Mouse (Mus musculus): ENCODE results near the gene BC005624. TPM values are rescaled to one million over a fixed set of nuclear protein-coding genes. Genes with fewer than 3 reads are reported as not detected.

BC005624 gene
- polyA plus RNA-seq, 1 experiment from 2014 or later, result 54.0 TPM

DNA sequence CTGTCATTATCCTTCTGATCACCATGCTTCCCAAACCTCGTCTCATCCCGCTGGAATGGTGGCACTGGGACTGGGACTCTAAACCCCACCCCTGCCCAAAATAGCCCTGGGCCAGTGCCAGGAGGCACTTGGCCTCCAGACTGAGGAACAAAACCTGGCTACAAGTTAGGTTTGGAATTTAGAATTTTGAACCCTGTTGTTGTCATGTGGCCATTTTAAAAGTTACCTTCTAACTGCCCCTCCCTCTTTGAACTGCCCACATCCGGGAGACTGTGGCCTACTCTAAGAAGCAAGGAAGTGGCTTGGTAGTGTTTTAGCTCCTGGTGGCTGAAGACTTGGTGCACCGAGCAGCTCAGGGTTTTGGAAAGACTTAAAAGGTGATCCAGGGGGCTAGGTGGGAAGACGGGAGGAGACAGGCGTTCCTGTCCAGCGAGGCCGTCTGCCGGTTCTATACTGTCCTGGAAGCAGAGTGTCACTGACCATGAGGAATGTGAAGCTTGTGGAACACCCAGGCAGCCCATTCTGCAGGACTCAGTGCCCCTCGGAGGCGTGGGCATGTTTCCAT lies 13.5 kb upstream of the BC005624 start:
- Histone ChIP-seq H3K4me1 (ENCODE audit: control insufficient read depth, insufficient read depth, low read length) (no peaks in the 10 kb centered on the region), H3K4me2 (ENCODE audit: low read depth, low read length) (no peak overlapping the region), H3K4me3 (ENCODE audit: low read depth, low read length) (no peak overlapping the region), H3K27ac (replicated peaks; ENCODE audit: low read depth, low read length) (no peak overlapping the region), H3K9ac (replicated peaks; ENCODE audit: low read length) (no peak overlapping the region), H3K36me3 (replicated peaks; ENCODE audit: control insufficient read depth, insufficient read depth, low read depth, low read length) (no peaks in the 10 kb centered on the region), H3K27me3 (ENCODE audit: control insufficient read depth, insufficient read depth, low read length) (no peaks in the 10 kb centered on the region), H3K9me3 (replicated peaks; ENCODE audit: control insufficient read depth, low read length) (no peaks in the 10 kb centered on the region)
- DNase-seq (ENCODE audit: low spot score), result no peak
- ATAC-seq (replicated peaks; ENCODE audit: insufficient number of reproducible peaks, low FRiP score, low TSS enrichment, low read depth), result no peak
- whole genome bisulfite sequencing, result 75% methylated on average over 11 of the region's 11 CpGs

DNA sequence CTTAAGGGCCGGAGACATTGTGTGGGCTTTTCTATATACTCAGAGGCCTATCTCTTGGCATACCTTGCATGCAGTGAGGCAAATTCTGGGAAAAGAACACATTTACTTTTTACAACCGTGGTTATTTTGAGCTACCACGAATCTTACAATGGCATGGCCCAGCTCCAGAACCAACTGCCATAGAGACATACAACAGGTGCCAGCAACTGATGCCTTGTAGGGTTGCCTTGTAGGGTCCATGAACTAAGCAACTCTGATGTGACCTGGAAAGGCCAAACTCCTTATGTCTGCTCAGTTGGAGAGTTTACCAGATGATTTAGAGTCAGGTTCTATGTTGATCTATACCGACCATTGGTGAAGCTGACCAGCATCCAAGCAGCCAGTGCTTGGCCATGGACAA lies 12.9 kb upstream of the BC005624 start:
- ATAC-seq (replicated peaks; ENCODE audit: insufficient number of reproducible peaks, low FRiP score, low TSS enrichment, low read depth), result no peak
- no peak overlapping the region for H3K9ac ChIP-seq (replicated peaks; ENCODE audit: low read length)
- no peak for DNase-seq (ENCODE audit: low spot score)
- H3K27me3 ChIP-seq (ENCODE audit: control insufficient read depth, insufficient read depth, low read length), result no peaks in the 10 kb centered on the region
- H3K36me3 ChIP-seq (replicated peaks; ENCODE audit: control insufficient read depth, insufficient read depth, low read depth, low read length), result no peaks in the 10 kb centered on the region
- H3K9me3 ChIP-seq (replicated peaks; ENCODE audit: control insufficient read depth, low read length), result no peaks in the 10 kb centered on the region
- no peaks in the 10 kb centered on the region for H3K4me1 ChIP-seq (ENCODE audit: control insufficient read depth, insufficient read depth, low read length)
- no peak overlapping the region for H3K4me3 ChIP-seq (ENCODE audit: low read depth, low read length)
- no peak overlapping the region for H3K27ac ChIP-seq (replicated peaks; ENCODE audit: low read depth, low read length)
- WGBS, result 97% methylated on average over 4 of the region's 4 CpGs
- no peak overlapping the region for H3K4me2 ChIP-seq (ENCODE audit: low read depth, low read length)

DNA sequence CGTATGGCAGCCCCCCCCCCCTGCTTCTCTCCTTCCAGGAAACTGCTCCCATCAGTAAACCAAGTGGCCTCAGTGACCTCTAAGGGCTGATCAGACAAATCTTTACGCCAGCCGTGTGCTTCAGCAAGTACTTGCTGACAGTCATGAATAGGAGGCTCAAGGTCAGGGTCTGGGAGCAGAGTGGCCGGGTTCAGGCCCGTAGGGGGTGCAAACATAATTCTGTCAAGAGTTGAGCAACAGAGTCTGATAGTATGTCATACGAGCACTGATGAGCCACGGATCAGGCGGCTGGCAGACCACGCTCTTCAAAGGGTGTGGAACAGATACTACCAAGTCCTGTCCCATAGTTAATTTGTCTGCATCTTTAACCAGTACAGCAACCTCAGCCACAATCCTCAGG lies 8.2 kb upstream of the BC005624 start:
- ATAC-seq (replicated peaks; ENCODE audit: insufficient number of reproducible peaks, low FRiP score, low TSS enrichment, low read depth) (no peak), DNase-seq (ENCODE audit: low spot score) (no peak)
- no peak overlapping the region for H3K9ac ChIP-seq (replicated peaks; ENCODE audit: low read length)
- 84% methylated on average over 9 of the region's 9 CpGs for WGBS
- no peaks in the 10 kb centered on the region for H3K9me3 ChIP-seq (replicated peaks; ENCODE audit: control insufficient read depth, low read length)
- no peaks in the 10 kb centered on the region for H3K4me1 ChIP-seq (ENCODE audit: control insufficient read depth, insufficient read depth, low read length)
- no peak overlapping the region for H3K27ac ChIP-seq (replicated peaks; ENCODE audit: low read depth, low read length)
- no peak overlapping the region for H3K4me3 ChIP-seq (ENCODE audit: low read depth, low read length)
- no peak overlapping the region for H3K4me2 ChIP-seq (ENCODE audit: low read depth, low read length)
- H3K36me3 ChIP-seq (replicated peaks; ENCODE audit: control insufficient read depth, insufficient read depth, low read depth, low read length), result no peaks in the 10 kb centered on the region
- H3K27me3 ChIP-seq (ENCODE audit: control insufficient read depth, insufficient read depth, low read length), result no peaks in the 10 kb centered on the region

DNA sequence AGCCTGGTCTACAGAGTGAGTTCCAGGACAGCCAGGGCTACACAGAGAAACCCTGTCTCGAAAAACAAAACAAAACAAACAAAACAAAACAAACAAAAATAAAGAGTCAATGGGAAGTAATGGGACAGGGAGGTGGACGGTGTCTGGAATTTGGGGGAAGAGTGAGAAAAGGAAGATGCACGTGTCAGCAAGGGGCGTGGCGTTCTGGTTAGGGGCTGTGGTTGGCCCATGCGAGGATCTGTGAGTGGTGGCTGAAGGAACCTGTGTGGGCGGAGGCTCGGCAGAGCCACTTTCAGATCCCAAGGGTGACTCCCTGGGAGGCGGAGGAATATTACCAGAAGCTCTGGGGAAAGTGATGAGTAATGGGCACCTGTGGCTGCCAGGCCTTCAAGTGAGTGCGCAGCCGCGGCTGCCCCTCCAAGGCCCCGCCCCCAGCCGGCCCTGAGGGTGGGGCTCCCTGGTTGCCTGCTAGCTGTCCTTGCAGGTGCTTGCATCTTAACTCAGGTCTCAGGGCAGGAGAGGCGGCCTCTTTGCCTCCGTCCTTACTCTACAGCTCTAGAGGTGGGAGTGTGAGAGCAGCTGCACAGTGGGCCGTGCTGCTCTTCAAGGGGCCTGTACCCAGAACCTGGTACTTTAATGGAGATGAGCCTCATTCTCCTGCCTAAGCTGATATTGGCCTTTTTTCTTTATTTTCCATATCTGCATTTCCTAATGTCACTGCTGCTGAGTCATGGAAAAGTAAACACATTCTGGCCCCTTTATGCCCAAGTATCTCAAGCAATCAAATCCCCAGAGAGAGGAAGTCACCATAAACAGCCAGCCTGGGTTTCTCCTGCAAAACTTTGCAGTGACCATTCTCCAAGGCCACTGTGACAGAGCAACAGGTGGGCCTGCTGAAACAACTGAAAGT lies 3.4 kb upstream of the BC005624 start:
- 19% methylated on average over 17 of the region's 17 CpGs for WGBS
- no peak overlapping the region for H3K9ac ChIP-seq (replicated peaks; ENCODE audit: low read length)
- H3K4me3 ChIP-seq (ENCODE audit: low read depth, low read length), result no peak overlapping the region
- peak; percentile 23 for DNase-seq (ENCODE audit: low spot score)
- H3K36me3 ChIP-seq (replicated peaks; ENCODE audit: control insufficient read depth, insufficient read depth, low read depth, low read length), result no peaks in the 10 kb centered on the region
- no peak overlapping the region for H3K4me2 ChIP-seq (ENCODE audit: low read depth, low read length)
- no peaks in the 10 kb centered on the region for H3K27me3 ChIP-seq (ENCODE audit: control insufficient read depth, insufficient read depth, low read length)
- no peaks in the 10 kb centered on the region for H3K9me3 ChIP-seq (replicated peaks; ENCODE audit: control insufficient read depth, low read length)
- no peak for ATAC-seq (replicated peaks; ENCODE audit: insufficient number of reproducible peaks, low FRiP score, low TSS enrichment, low read depth)
- H3K27ac ChIP-seq (replicated peaks; ENCODE audit: low read depth, low read length), result no peak overlapping the region
- no peaks in the 10 kb centered on the region for H3K4me1 ChIP-seq (ENCODE audit: control insufficient read depth, insufficient read depth, low read length)

DNA sequence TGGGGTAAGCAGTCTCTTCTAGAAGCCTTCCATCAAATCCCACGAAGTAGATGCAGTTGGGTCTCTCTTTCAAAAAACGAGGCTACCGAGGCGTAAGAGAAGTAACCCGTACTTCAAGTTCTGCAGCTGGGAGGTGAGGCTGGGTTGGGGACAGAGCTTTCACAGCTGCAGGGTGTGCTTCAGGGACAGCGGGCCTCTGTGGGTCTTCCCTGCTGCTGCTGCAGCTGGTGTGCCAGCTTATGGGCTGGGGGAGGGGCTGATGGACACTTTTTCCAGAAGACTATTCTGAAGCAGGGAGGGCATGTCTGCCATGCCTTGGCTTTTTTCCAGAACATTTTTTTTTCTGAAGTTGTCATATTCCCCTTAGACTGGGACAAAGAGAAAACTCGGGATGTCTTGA lies 1.0 kb upstream of the BC005624 start:
- Histone ChIP-seq H3K4me2 (ENCODE audit: low read depth, low read length) (peak overlapping the region; percentile 67), H3K4me1 (ENCODE audit: control insufficient read depth, insufficient read depth, low read length) (no peaks in the 10 kb centered on the region), H3K4me3 (ENCODE audit: low read depth, low read length) (peak overlapping the region; percentile 67), H3K36me3 (replicated peaks; ENCODE audit: control insufficient read depth, insufficient read depth, low read depth, low read length) (no peaks in the 10 kb centered on the region), H3K9ac (replicated peaks; ENCODE audit: low read length) (peak overlapping the region; percentile 50), H3K9me3 (replicated peaks; ENCODE audit: control insufficient read depth, low read length) (no peaks in the 10 kb centered on the region), H3K27me3 (ENCODE audit: control insufficient read depth, insufficient read depth, low read length) (no peaks in the 10 kb centered on the region), H3K27ac (replicated peaks; ENCODE audit: low read depth, low read length) (no peak overlapping the region)
- ATAC-seq (replicated peaks; ENCODE audit: insufficient number of reproducible peaks, low FRiP score, low TSS enrichment, low read depth) (no peak), DNase-seq (ENCODE audit: low spot score) (no peak)
- WGBS, result 47% methylated on average over 7 of the region's 7 CpGs

DNA sequence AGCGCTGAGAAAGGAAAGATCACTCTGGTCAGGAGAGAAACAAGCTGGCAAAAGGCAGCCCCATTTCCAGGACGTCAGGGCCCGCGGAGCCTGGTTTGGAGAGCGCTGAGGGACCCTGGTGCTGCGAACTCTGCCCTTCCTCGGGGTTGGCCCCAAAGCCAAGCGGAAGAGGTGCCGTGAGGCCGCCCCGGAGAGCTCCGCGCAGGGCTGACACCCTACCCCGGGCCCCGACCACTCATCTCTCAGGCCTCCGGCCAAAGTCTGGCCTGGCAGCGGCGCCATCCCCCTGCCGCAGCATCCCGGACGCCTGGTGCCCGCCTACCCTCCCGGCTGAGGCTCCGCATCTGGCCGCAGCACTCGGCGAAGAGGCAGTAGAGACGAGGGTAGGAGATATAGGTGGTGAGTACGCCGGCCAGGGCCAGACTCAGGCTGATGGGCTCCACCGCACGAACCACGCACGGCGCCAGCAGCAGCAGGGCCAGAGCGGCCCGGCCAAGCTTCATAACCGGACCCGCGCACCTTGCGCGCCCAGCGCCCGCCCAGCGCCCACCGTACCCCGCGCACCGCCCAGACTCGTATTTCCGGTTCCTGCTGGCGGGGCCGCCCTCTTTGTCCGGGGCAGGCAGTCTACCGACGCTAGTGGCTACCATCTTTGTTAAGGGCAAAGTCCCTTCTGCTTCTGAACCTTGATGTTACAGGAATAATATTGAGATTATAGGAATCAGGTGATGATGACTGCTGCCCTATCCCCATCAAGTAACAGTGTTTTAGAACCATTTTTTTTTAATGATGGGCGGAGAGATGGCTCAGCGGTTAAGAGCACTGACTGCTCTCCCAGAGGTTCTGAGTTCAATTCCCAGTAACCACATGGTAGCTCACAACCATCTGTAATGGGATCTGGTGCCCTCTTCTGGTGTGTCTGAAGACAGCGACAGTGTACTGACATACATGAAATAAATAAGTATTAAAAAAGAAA lies 14.4 kb downstream of the BC005624 start, which contains the start of gene Tor1a:
Gene Tor1a (minus strand): TSS at position 582 of the 976 bp plus-strand sequence.
- H3K36me3 ChIP-seq (replicated peaks; ENCODE audit: control insufficient read depth, insufficient read depth, low read depth, low read length), result peaks cover 7% of the 10 kb centered on the region
- peak within 1 kb of the TSS; percentile 93 for H3K9ac ChIP-seq (replicated peaks; ENCODE audit: low read length)
- peak; percentile 94 for ATAC-seq (replicated peaks; ENCODE audit: insufficient number of reproducible peaks, low FRiP score, low TSS enrichment, low read depth)

DNA sequence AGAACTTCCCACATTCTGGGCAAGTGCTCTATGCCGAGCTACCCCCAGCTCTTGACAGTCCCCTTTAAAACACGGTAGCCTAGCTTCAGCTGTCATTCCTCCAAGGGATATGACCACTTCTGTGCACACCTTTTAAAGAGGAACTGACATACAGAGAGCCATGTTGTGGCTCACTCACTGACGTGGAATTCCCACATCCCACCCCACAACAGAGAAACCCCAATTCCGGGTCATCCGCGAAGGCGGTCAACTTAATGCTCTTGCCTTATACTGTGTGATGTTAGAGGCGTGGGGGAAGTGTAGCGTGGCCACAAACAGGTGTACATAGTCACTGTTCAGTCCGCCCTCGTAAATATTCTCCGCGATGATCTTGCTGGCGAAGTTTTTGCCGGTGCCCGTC lies 15.2 kb downstream of the BC005624 start:
- H3K27ac ChIP-seq (replicated peaks; ENCODE audit: low read depth, low read length), result no peak overlapping the region
- WGBS, result 26% methylated on average over 16 of the region's 16 CpGs
- DNase-seq (ENCODE audit: low spot score), result no peak
- peak overlapping the region; percentile 93 for H3K9ac ChIP-seq (replicated peaks; ENCODE audit: low read length)
- H3K4me2 ChIP-seq (ENCODE audit: low read depth, low read length), result peak overlapping the region; percentile 84
- peaks cover 2% of the 10 kb centered on the region; the same call in 1 of the 2 replicates for H3K4me1 ChIP-seq (ENCODE audit: control insufficient read depth, insufficient read depth, low read length)
- no peaks in the 10 kb centered on the region for H3K9me3 ChIP-seq (replicated peaks; ENCODE audit: control insufficient read depth, low read length)
- peak overlapping the region; percentile 95 for H3K4me3 ChIP-seq (ENCODE audit: low read depth, low read length)
- H3K27me3 ChIP-seq (ENCODE audit: control insufficient read depth, insufficient read depth, low read length), result no peaks in the 10 kb centered on the region
- ATAC-seq (replicated peaks; ENCODE audit: insufficient number of reproducible peaks, low FRiP score, low TSS enrichment, low read depth), result no peak
- peaks cover 14% of the 10 kb centered on the region for H3K36me3 ChIP-seq (replicated peaks; ENCODE audit: control insufficient read depth, insufficient read depth, low read depth, low read length)

More for the DNA sequence above, 14.4 kb downstream of the BC005624 start, which contains the start of gene Tor1a:
- Histone ChIP-seq H3K27me3 (ENCODE audit: control insufficient read depth, insufficient read depth, low read length) (no peaks in the 10 kb centered on the region), H3K4me1 (ENCODE audit: control insufficient read depth, insufficient read depth, low read length) (peaks cover 2% of the 10 kb centered on the region; the same call in 1 of the 2 replicates), H3K27ac (replicated peaks; ENCODE audit: low read depth, low read length) (peak within 1 kb of the TSS; percentile 20; the same call in 1 of the 2 replicates), H3K4me3 (ENCODE audit: low read depth, low read length) (peak within 1 kb of the TSS; percentile 95), H3K4me2 (ENCODE audit: low read depth, low read length) (peak within 1 kb of the TSS; percentile 84), H3K9me3 (replicated peaks; ENCODE audit: control insufficient read depth, low read length) (no peaks in the 10 kb centered on the region)
- WGBS, result 2% methylated on average over 54 of the region's 59 CpGs
- DNase-seq (ENCODE audit: low spot score), result peak; percentile 95

All from embryonic facial prominence, embryonic 11.5 days (tissue).